Mouse (Mus musculus) activated CD4-positive, CD25-positive, alpha-beta regulatory T cell, adult 9 weeks (primary cell): ENCODE results near the gene Amelx. TPM values are rescaled to one million over a fixed set of nuclear protein-coding genes. Genes with fewer than 3 reads are reported as not detected.

Source experiments
- polyA plus RNA-seq: library from polyadenylated mRNA; unstranded; fragments of 100-300 nt; shearing (Covaris generic); gene quantifications from one replicate; pipeline ENCODE4 v1.2.1, GENCODE M21; 2017

Gene Amelx
- polyA plus RNA-seq = not detected

DNA sequence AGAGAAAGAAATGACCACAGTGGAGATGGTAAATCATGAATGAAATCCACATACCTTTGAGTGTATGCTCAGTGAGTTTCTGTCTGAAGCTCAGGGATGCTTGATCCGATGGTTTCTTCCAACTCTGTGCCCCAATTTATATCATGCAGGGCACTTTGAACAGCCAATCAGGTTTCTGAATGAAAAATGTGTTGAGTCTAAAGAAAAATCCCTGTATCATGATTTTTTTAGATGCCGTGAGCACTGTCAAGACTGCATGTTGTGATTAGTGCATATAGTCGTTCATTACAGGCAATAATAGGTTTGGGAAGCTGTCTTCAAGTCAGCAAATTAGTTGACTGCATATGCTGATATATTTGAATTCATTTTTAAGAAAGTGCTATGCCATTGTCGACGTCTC, at the start of gene Amelx:
Amelx (minus strand) TSS at position 101 of the 400 bp plus-strand sequence.

Other genes with a start within 250 kb of the Amelx start
- 6.9 TPM for gene Hccs, start 133.2 kb upstream of the Amelx start, polyA plus RNA-seq